Comparison of ENCODE assay signal across 9 mouse cellular contexts in the genomic region with DNA sequence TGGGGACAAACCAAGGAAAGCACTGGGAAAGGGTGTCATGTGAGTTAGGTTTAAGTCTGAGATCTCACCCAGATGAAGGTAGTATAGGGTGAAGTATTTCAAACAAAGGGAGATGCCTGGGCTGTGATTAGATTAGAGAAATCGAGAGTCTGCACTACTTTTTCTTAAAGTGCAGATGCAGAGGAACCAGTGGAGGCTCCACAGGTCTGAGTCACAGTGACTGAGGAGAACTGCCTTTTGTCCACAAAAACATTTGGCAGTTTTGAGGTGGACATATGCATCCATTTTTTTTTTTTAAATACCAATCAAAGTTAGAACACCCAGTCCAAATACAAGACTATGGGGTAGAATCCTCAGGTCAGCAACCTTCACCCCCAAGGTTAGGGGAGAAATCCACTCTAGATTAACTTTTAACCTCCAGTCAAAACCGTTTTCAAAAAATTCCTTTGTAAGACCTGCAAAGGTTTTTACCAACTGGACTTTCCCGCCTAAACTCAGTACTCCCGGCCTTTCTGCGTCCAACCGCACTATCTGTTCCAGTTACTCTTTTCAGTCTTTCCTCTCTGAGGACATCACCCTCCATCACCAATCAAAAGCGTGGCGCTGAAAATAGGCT. TPM values are rescaled to one million over a fixed set of nuclear protein-coding genes. Genes with fewer than 3 reads are reported as not detected.
DNase-seq lines count a peak whose midpoint lies in the region; ATAC-seq and TF ChIP-seq lines count a peak whose summit lies in the region.
"Had no signal": no experiment of that assay in that cellular context is flagged by ENCODE, and none has a peak within 500 bp of the region (broad histone marks: within the 10 kb centered on the region; RNA-seq: fewer than 3 reads in every experiment).

No protein-coding gene starts in this region.

- peaks cover 5% of the 10 kb centered on the region for H3K4me1 ChIP-seq in heart, adult 2 months (ENCODE audit: control insufficient read depth, insufficient read depth, low read length)
- peaks cover 38% of the 10 kb centered on the region for H3K4me1 ChIP-seq in forebrain, embryonic 13.5 days
- H3K4me1 ChIP-seq in liver, embryonic 12.5 days = peaks cover 69% of the 10 kb centered on the region

- no peak for TF ChIP-seq EP300 in heart, adult 2 months (IDR thresholded peaks at IDR 0.05; ENCODE audit: insufficient read depth, low read depth, low read length)

- H3ac ChIP-seq in C2C12 (ENCODE audit: control insufficient read depth, insufficient read length, low read depth) = peak overlapping the region; percentile 97

- no peak for ATAC-seq in forebrain, embryonic 13.5 days
- ATAC-seq in liver, embryonic 12.5 days = no peak

- H3K79me3 ChIP-seq in C2C12 (ENCODE audit: low read depth) = peaks cover 64% of the 10 kb centered on the region

- peaks cover 13% of the 10 kb centered on the region for H3K36me3 ChIP-seq in heart, adult 2 months (ENCODE audit: control insufficient read depth, insufficient read depth, low read length)
- H3K36me3 ChIP-seq in C2C12 (ENCODE audit: control insufficient read depth, insufficient read depth) = peaks cover 27% of the 10 kb centered on the region
- peaks cover 8% of the 10 kb centered on the region; the same call in 1 of the 2 replicates for H3K36me3 ChIP-seq in forebrain, embryonic 13.5 days (ENCODE audit: poor library complexity, severe bottlenecking)
- H3K36me3 ChIP-seq in liver, embryonic 12.5 days = peaks cover 28% of the 10 kb centered on the region

- H3K4me2 ChIP-seq in forebrain, embryonic 13.5 days = peak overlapping the region; percentile 72
- H3K4me2 ChIP-seq in liver, embryonic 12.5 days = peak overlapping the region; percentile 82

- peak overlapping the region; percentile 85 for H3K9ac ChIP-seq in heart, adult 2 months (ENCODE audit: low read depth, low read length)
- peak overlapping the region; percentile 99 for H3K9ac ChIP-seq in forebrain, embryonic 13.5 days
- H3K9ac ChIP-seq in liver, embryonic 12.5 days = peak overlapping the region; percentile 99

- WGBS in heart, adult 2 months = 6% methylated on average over 8 of the region's 8 CpGs
- WGBS in forebrain, embryonic 13.5 days = 10% methylated on average over 8 of the region's 8 CpGs
- 7% methylated on average over 8 of the region's 8 CpGs for WGBS in liver, embryonic 12.5 days (ENCODE audit: insufficient replicate concordance)

- H3K27ac ChIP-seq in heart, adult 2 months = peak overlapping the region; percentile 95
- peak overlapping the region; percentile 100 for H3K27ac ChIP-seq in forebrain, embryonic 13.5 days
- H3K27ac ChIP-seq in liver, embryonic 12.5 days = peak overlapping the region; percentile 100

- DNase-seq in heart, adult 2 months = no peak
- DNase-seq in heart, adult 9 months (ENCODE audit: low spot score in 2 of 2) = no peak
- DNase-seq in ovary, adult 18-20 months (ENCODE audit: low spot score) = no peak
- no peak for DNase-seq in cerebellum, postnatal 25 days
- DNase-seq in thymus, postnatal 25 days = no peak

- H3K79me2 ChIP-seq in heart, adult 2 months (replicated peaks; ENCODE audit: control insufficient read depth, insufficient read depth, low read length) = peaks cover 6% of the 10 kb centered on the region
- peaks cover 81% of the 10 kb centered on the region for H3K79me2 ChIP-seq in C2C12 (ENCODE audit: control insufficient read depth, insufficient read depth)

- H3K4me3 ChIP-seq in heart, adult 2 months = peak overlapping the region; percentile 91
- H3K4me3 ChIP-seq in C2C12 (ENCODE audit: insufficient read depth, poor library complexity, severe bottlenecking) = peak overlapping the region; percentile 83
- H3K4me3 ChIP-seq in forebrain, embryonic 13.5 days = peak overlapping the region; percentile 83
- H3K4me3 ChIP-seq in liver, embryonic 12.5 days = peak overlapping the region; percentile 90

- TF ChIP-seq POLR2A in heart, adult 2 months (IDR thresholded peaks at IDR 0.05; ENCODE audit: insufficient read depth, low read depth, low read length) = no peak

- intact Hi-C loops in heart, adult 2 months (cut with DNase I) = no loop called here

- no peak for TF ChIP-seq CTCF in heart, adult 2 months (IDR thresholded peaks at IDR 0.05)
- no peak for TF ChIP-seq CTCF in C2C12 (IDR thresholded peaks at IDR 0.05; ENCODE audit: control insufficient read depth, insufficient read depth, insufficient read length)

- H3K9me3 ChIP-seq in forebrain, embryonic 13.5 days (replicated peaks) = no peaks in the 10 kb centered on the region
- no peaks in the 10 kb centered on the region for H3K9me3 ChIP-seq in liver, embryonic 12.5 days (replicated peaks)

- no peaks in the 10 kb centered on the region for H3K27me3 ChIP-seq in heart, adult 2 months (ENCODE audit: control insufficient read depth, insufficient read depth, low read length)
- H3K27me3 ChIP-seq in C2C12 (ENCODE audit: control insufficient read depth, insufficient read depth, insufficient read length) = no peaks in the 10 kb centered on the region
- no peaks in the 10 kb centered on the region for H3K27me3 ChIP-seq in forebrain, embryonic 13.5 days
- H3K27me3 ChIP-seq in liver, embryonic 12.5 days (replicated peaks) = no peaks in the 10 kb centered on the region
- H3K27me3 ChIP-seq: Patski had no signal

TF ChIP-seq in C2C12, 6 proteins besides CTCF, POLR2A, EP300 and RAD21:
- TF ChIP-seq CEBPB (IDR thresholded peaks at IDR 0.05; ENCODE audit: low read depth) (no peak), MAX (IDR thresholded peaks at IDR 0.05) (no peak), MYOD1 (IDR thresholded peaks at IDR 0.05; ENCODE audit: control insufficient read depth, insufficient read length, low read depth) (no peak), MYOG (IDR thresholded peaks at IDR 0.05; ENCODE audit: control insufficient read depth, extremely low read depth, insufficient read length) (no peak), FOSL1 (IDR thresholded peaks at IDR 0.05; ENCODE audit: insufficient read depth, low read length, poor library complexity, severe bottlenecking) (no peak), USF1 (IDR thresholded peaks at IDR 0.05; ENCODE audit: low read depth) (no peak)

RNA-seq across cellular contexts. Expression of gene Nfya, which starts 1.7 kb away (rescaled TPM):
- 10 to 100 TPM; 14.7 to 21.2 TPM for total RNA-seq in heart, adult 2 months (2021)
- 33.1 and 41.9 TPM in 2 replicates for polyA plus RNA-seq in heart, adult 2 months (2012; rRNA removed)
- 24.0 TPM for polyA plus RNA-seq in C2C12 (2012; fragmentation: generic; extraction: Trizol)
- polyA plus RNA-seq in forebrain, embryonic 13.5 days (2015; fragmentation: Nextera tagmentation; extraction: Ambion mirVana) = 14.8 and 17.8 TPM in 2 replicates
- 10.9 and 11.3 TPM in 2 replicates for polyA plus RNA-seq in liver, embryonic 12.5 days (2016; fragmentation: Nextera tagmentation; extraction: Ambion mirVana)

RNA-seq across cellular contexts. Expression of gene Oard1, which starts 1.8 kb away (rescaled TPM):
- total RNA-seq in heart, adult 2 months (2021) = 10 to 100 TPM; 15.5 to 21.6 TPM
- polyA plus RNA-seq in heart, adult 2 months (2012; rRNA removed) = 8.6 and 20.5 TPM in 2 replicates
- polyA plus RNA-seq in C2C12 (2012; fragmentation: generic; extraction: Trizol) = 14.1 TPM
- polyA plus RNA-seq in forebrain, embryonic 13.5 days (2015; fragmentation: Nextera tagmentation; extraction: Ambion mirVana) = 74.4 and 85.8 TPM in 2 replicates
- 56.5 and 58.1 TPM in 2 replicates for polyA plus RNA-seq in liver, embryonic 12.5 days (2016; fragmentation: Nextera tagmentation; extraction: Ambion mirVana)

RNA-seq across cellular contexts. Expression of gene Apobec2, which starts 24.7 kb away (rescaled TPM):
- total RNA-seq in heart, adult 2 months (2021) = 100 to 1,000 TPM; 222 to 256 TPM
- polyA plus RNA-seq in heart, adult 2 months (2012; rRNA removed) = 150 and 194 TPM in 2 replicates
- polyA plus RNA-seq in C2C12 (2012; fragmentation: generic; extraction: Trizol) = 0.27 TPM
- polyA plus RNA-seq in forebrain, embryonic 13.5 days (2015; fragmentation: Nextera tagmentation; extraction: Ambion mirVana) = 0.72 and 0.81 TPM in 2 replicates
- polyA plus RNA-seq in liver, embryonic 12.5 days (2016; fragmentation: Nextera tagmentation; extraction: Ambion mirVana) = 0.83 and 1.2 TPM in 2 replicates

RNA-seq across cellular contexts. Expression of gene Tspo2, which starts 43.3 kb away (rescaled TPM):
- total RNA-seq in heart, adult 2 months (2021) = 1 to 10 TPM in 1 of 2 experiments, not detected in 1; 1.9 TPM
- polyA plus RNA-seq in heart, adult 2 months (2012; rRNA removed) = 0.82 and 5.4 TPM in 2 replicates
- not detected for polyA plus RNA-seq in C2C12 (2012; fragmentation: generic; extraction: Trizol)
- 1.7 and 2.4 TPM in 2 replicates for polyA plus RNA-seq in forebrain, embryonic 13.5 days (2015; fragmentation: Nextera tagmentation; extraction: Ambion mirVana)
- polyA plus RNA-seq in liver, embryonic 12.5 days (2016; fragmentation: Nextera tagmentation; extraction: Ambion mirVana) = 123 and 126 TPM in 2 replicates

RNA-seq across cellular contexts. Expression of gene Unc5cl, which starts 46.7 kb away (rescaled TPM):
- total RNA-seq in heart, adult 2 months (2021) = under 1 TPM; 0.23 to 0.27 TPM
- polyA plus RNA-seq in heart, adult 2 months (2012; rRNA removed) = 0.21 TPM in 1 of 2 replicates, not detected in the other
- not detected for polyA plus RNA-seq in C2C12 (2012; fragmentation: generic; extraction: Trizol)
- polyA plus RNA-seq in forebrain, embryonic 13.5 days (2015; fragmentation: Nextera tagmentation; extraction: Ambion mirVana) = 0.15 and 0.37 TPM in 2 replicates
- 2.6 and 3.4 TPM in 2 replicates for polyA plus RNA-seq in liver, embryonic 12.5 days (2016; fragmentation: Nextera tagmentation; extraction: Ambion mirVana)

Comparison
In these comparisons a context has a peak if more than half of its experiments do, and no peak if none do; other contexts are left out.
1. RNA of gene Apobec2, which starts 24.7 kb away (polyA plus RNA-seq): 150 to 194 TPM in heart, adult 2 months; 0.83 to 1.2 TPM in liver, embryonic 12.5 days, 0.72 to 0.81 TPM in forebrain, embryonic 13.5 days and 0.27 TPM in C2C12 (single experiment); every median in the first group is over 10 times any median in the second.
2. Peak in every context shown above with its lines, with median percentiles within 50 percentile points of each other: H3K27ac ChIP-seq, H3K4me3 ChIP-seq and H3K9ac ChIP-seq.